Mouse (Mus musculus) small intestine, adult 2 months (tissue): ENCODE results near the gene Hap1. TPM values are rescaled to one million over a fixed set of nuclear protein-coding genes. Genes with fewer than 3 reads are reported as not detected.

Experiments used
- H3K27ac ChIP-seq: fragments of 200-500 bp; 2 replicates; pipeline ENCODE4 v1.5.1; 2012; ENCODE audit warnings: low read depth, low read length, control low read depth, inconsistent platforms; ENCODE audit not compliant: insufficient read depth
- H3K27me3 ChIP-seq: fragments of 200-500 bp; 2 replicates; pipeline ENCODE4 v1.6.1; 2012; ENCODE audit warnings: mild to moderate bottlenecking, moderate library complexity, low read length, inconsistent platforms; ENCODE audit not compliant: control insufficient read depth, insufficient read depth
- H3K36me3 ChIP-seq: fragments of 200-500 bp; 2 replicates; pipeline ENCODE4 v1.6.1; 2012; ENCODE audit warnings: mild to moderate bottlenecking, low read length, control low read depth, inconsistent platforms; ENCODE audit not compliant: control insufficient read depth, insufficient read depth
- H3K4me1 ChIP-seq: fragments of 200-500 bp; 2 replicates; pipeline ENCODE4 v1.6.1; 2012; ENCODE audit warnings: low read length, inconsistent platforms, mixed read lengths; ENCODE audit not compliant: control insufficient read depth, insufficient read depth, insufficient read length
- H3K4me3 ChIP-seq: fragments of 200-500 bp; 2 replicates; pipeline ENCODE4 v1.5.1; 2012; ENCODE audit warnings: low read depth, mild to moderate bottlenecking, control low read depth, inconsistent platforms, low read length, moderate library complexity
- CTCF ChIP-seq: fragments of 200-500 bp; IDR thresholded peaks from 2 replicates; pipeline ENCODE4 v1.5.1; 2012; ENCODE audit warnings: low read depth, mild to moderate bottlenecking, control low read depth, inconsistent platforms, low read length, moderate library complexity, mixed read lengths; ENCODE audit not compliant: insufficient replicate concordance, insufficient read length; ENCODE audit errors: extremely low read depth
- POLR2A ChIP-seq: fragments of 200-500 bp; IDR thresholded peaks from 2 replicates; pipeline ENCODE4 v1.6.1; 2012; ENCODE audit warnings: low read depth, mild to moderate bottlenecking, control low read depth, inconsistent platforms, low read length, moderate library complexity
- WGBS: fragments of 180-500 bp; shearing (Covaris S2); methylation state at CpG from one replicate; pipeline ENCODE4 v1.1.7; 2018; 5-methylcytosine and 5-hydroxymethylcytosine counted together
- polyA plus RNA-seq: library from polyadenylated mRNA; depleted of rRNA; stranded (reverse); fragments of >200 nt; gene quantifications from 2 replicates; pipeline ENCODE4 v1.2.3, GENCODE M21; 2012; rRNA removed

Gene Hap1
- 2.7 and 4.6 TPM in 2 replicates for polyA plus RNA-seq

- 2% methylated on average over 49 of the region's 49 CpGs for WGBS
- no peaks in the 10 kb centered on the region for H3K36me3 ChIP-seq
- TF ChIP-seq POLR2A (no peak), CTCF (no peak)
- no peak within 1 kb of the TSS for H3K27ac ChIP-seq
- peaks cover 30% of the 10 kb centered on the region for H3K27me3 ChIP-seq
- H3K4me3 ChIP-seq: peak within 1 kb of the TSS; percentile 80
- H3K4me1 ChIP-seq: peaks cover 3% of the 10 kb centered on the region
Observed at GRCm38 (mm10) chr11:100355972-100356818, at the start of gene Hap1. Hap1 (minus strand) TSS chr11:100356128.

- Histone ChIP-seq H3K4me3 (no peak overlapping the region), H3K36me3 (no peaks in the 10 kb centered on the region), H3K27ac (no peak overlapping the region), H3K4me1 (peaks cover 21% of the 10 kb centered on the region), H3K27me3 (no peaks in the 10 kb centered on the region)
- 94% methylated on average over 3 of the region's 3 CpGs for WGBS
- TF ChIP-seq CTCF (no peak), POLR2A (no peak)
Observed at GRCm38 (mm10) chr11:100404456-100405074, 48.6 kb upstream of the Hap1 start.

GRCm38 (mm10) chr11:100403445-100404134 lies 47.7 kb upstream of the Hap1 start:
- H3K27me3 ChIP-seq: no peaks in the 10 kb centered on the region
- peak overlapping the region; percentile 29; the same call in 1 of the 2 replicates for H3K27ac ChIP-seq
- no peaks in the 10 kb centered on the region for H3K36me3 ChIP-seq
- TF ChIP-seq CTCF (no peak), POLR2A (no peak)
- WGBS: 26% methylated on average over 10 of the region's 10 CpGs
- no peak overlapping the region for H3K4me3 ChIP-seq
- peaks cover 21% of the 10 kb centered on the region for H3K4me1 ChIP-seq

GRCm38 (mm10) chr11:100402682-100403081 lies 46.8 kb upstream of the Hap1 start:
- peak overlapping the region; percentile 29; the same call in 1 of the 2 replicates for H3K27ac ChIP-seq
- H3K36me3 ChIP-seq: no peaks in the 10 kb centered on the region
- H3K4me1 ChIP-seq: peaks cover 21% of the 10 kb centered on the region
- H3K27me3 ChIP-seq: no peaks in the 10 kb centered on the region
- 39% methylated on average over 2 of the region's 2 CpGs for WGBS
- no peak for TF ChIP-seq POLR2A
- no peak for TF ChIP-seq CTCF
- H3K4me3 ChIP-seq: no peak overlapping the region

- peak overlapping the region; percentile 28; the same call in 1 of the 2 replicates for H3K27ac ChIP-seq
- no peaks in the 10 kb centered on the region for H3K36me3 ChIP-seq
- no peak overlapping the region for H3K4me3 ChIP-seq
- no peak for TF ChIP-seq CTCF
- no peak for TF ChIP-seq POLR2A
- H3K4me1 ChIP-seq: peaks cover 21% of the 10 kb centered on the region
- WGBS: 22% methylated on average over 6 of the region's 6 CpGs
- no peaks in the 10 kb centered on the region for H3K27me3 ChIP-seq
Observed at GRCm38 (mm10) chr11:100402240-100402639, 46.3 kb upstream of the Hap1 start.

- H3K27me3 ChIP-seq: no peaks in the 10 kb centered on the region
- WGBS: 44% methylated on average over 6 of the region's 6 CpGs
- no peaks in the 10 kb centered on the region for H3K36me3 ChIP-seq
- peak overlapping the region; percentile 42 for H3K27ac ChIP-seq
- no peak overlapping the region for H3K4me3 ChIP-seq
- H3K4me1 ChIP-seq: peaks cover 21% of the 10 kb centered on the region
- TF ChIP-seq CTCF (no peak), POLR2A (no peak)
Observed at GRCm38 (mm10) chr11:100400842-100401241, 44.9 kb upstream of the Hap1 start.

GRCm38 (mm10) chr11:100399727-100400538 lies 44.0 kb upstream of the Hap1 start:
- Histone ChIP-seq H3K36me3 (no peaks in the 10 kb centered on the region), H3K27me3 (no peaks in the 10 kb centered on the region), H3K4me1 (peaks cover 25% of the 10 kb centered on the region), H3K27ac (no peak overlapping the region), H3K4me3 (no peak overlapping the region)
- 78% methylated on average over 12 of the region's 12 CpGs for whole genome bisulfite sequencing
- TF ChIP-seq CTCF (no peak), POLR2A (no peak)
